Mouse (Mus musculus): ENCODE measurements at regions not wholly inside any gene's neighbourhood (a gene's known extent, or its start where the extent isn't known, plus 50 kb on each side); places are given as distances from the start of the nearest gene placed in this dataset.

GRCm38 (mm10) chr8:103444577-103444976, 656.8 kb upstream of the Cdh5 start:
- no peaks in the 10 kb centered on the region for H3K9me3 ChIP-seq (ENCODE audit: control insufficient read depth, low read length)
- no peak overlapping the region for H3K4me3 ChIP-seq (replicated peaks; ENCODE audit: low read length)
- 62% methylated on average over 7 of the region's 7 CpGs for WGBS
- no peaks in the 10 kb centered on the region for H3K36me3 ChIP-seq (replicated peaks; ENCODE audit: control insufficient read depth, insufficient read depth)
- no peak for ATAC-seq (ENCODE audit: low FRiP score)
- H3K4me1 ChIP-seq (replicated peaks; ENCODE audit: control insufficient read depth, insufficient read depth, low read length), result no peaks in the 10 kb centered on the region
- H3K27me3 ChIP-seq (ENCODE audit: control insufficient read depth, insufficient read depth, low read length), result no peaks in the 10 kb centered on the region
- H3K4me2 ChIP-seq (replicated peaks), result no peak overlapping the region
- H3K9ac ChIP-seq, result no peak overlapping the region
- DNase-seq (ENCODE audit: low spot score), result no peak
- no peak overlapping the region for H3K27ac ChIP-seq

DNA sequence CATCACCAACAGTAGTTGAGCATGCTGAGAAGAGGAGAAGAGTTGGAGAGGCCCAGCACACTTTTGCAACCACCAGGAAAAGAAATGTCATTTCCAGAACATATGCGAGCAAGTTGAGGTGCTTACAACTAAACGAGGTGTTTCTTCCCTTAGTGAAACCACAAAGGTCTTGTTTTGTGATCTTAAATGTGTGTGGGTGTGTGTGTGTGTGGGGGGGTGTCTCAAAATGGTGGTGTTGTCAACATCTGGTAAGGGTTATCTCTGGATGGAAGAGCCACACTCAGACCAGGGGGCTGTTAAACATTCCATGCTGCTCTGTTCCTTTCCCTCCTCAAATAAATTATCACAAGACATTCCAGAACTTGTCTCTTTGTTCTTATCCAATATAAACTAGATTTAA, 656.0 kb upstream of the Cdh5 start:
- Histone ChIP-seq H3K9me3 (ENCODE audit: control insufficient read depth, low read length) (no peaks in the 10 kb centered on the region), H3K4me3 (replicated peaks; ENCODE audit: low read length) (no peak overlapping the region), H3K4me2 (replicated peaks) (no peak overlapping the region), H3K36me3 (replicated peaks; ENCODE audit: control insufficient read depth, insufficient read depth) (no peaks in the 10 kb centered on the region), H3K27ac (no peak overlapping the region), H3K4me1 (replicated peaks; ENCODE audit: control insufficient read depth, insufficient read depth, low read length) (no peaks in the 10 kb centered on the region), H3K9ac (no peak overlapping the region), H3K27me3 (ENCODE audit: control insufficient read depth, insufficient read depth, low read length) (no peaks in the 10 kb centered on the region; the same call in 1 of the 2 replicates)
- DNase-seq (ENCODE audit: low spot score), result no peak
- no peak for ATAC-seq (ENCODE audit: low FRiP score)
- 91% methylated on average over 2 of the region's 2 CpGs for WGBS

DNA sequence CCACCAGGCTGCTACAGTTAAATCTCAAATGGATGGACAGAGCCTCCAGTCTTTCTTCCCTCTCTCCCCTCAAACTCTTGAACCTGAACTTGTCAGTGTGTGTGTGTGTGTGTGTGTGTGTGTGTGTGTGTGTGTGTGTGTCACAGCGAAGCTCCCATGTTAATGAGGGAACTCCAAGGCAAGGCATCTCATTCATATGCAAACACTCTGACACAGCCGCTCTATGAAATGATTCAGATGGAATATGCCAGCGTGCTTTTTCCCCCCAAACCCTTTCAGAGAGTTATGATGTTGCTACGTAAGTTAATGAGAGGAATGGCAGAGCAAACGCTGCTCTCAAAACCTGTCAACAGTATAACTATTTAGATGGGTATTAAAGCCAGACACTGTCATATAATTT, 653.5 kb upstream of the Cdh5 start:
- Histone ChIP-seq H3K9ac (no peak overlapping the region), H3K27ac (no peak overlapping the region), H3K36me3 (replicated peaks; ENCODE audit: control insufficient read depth, insufficient read depth) (no peaks in the 10 kb centered on the region), H3K4me2 (replicated peaks) (no peak overlapping the region), H3K4me1 (replicated peaks; ENCODE audit: control insufficient read depth, insufficient read depth, low read length) (no peaks in the 10 kb centered on the region), H3K4me3 (replicated peaks; ENCODE audit: low read length) (no peak overlapping the region), H3K9me3 (ENCODE audit: control insufficient read depth, low read length) (no peaks in the 10 kb centered on the region), H3K27me3 (ENCODE audit: control insufficient read depth, insufficient read depth, low read length) (no peaks in the 10 kb centered on the region; the same call in 1 of the 2 replicates)
- no peak for DNase-seq (ENCODE audit: low spot score)
- no peak for ATAC-seq (ENCODE audit: low FRiP score)
- WGBS, result 41% methylated on average over 5 of the region's 5 CpGs

- Histone ChIP-seq H3K4me2 (replicated peaks) (no peak overlapping the region), H3K4me3 (replicated peaks; ENCODE audit: low read length) (no peak overlapping the region), H3K4me1 (replicated peaks; ENCODE audit: control insufficient read depth, insufficient read depth, low read length) (no peaks in the 10 kb centered on the region), H3K36me3 (replicated peaks; ENCODE audit: control insufficient read depth, insufficient read depth) (no peaks in the 10 kb centered on the region), H3K9me3 (ENCODE audit: control insufficient read depth, low read length) (no peaks in the 10 kb centered on the region), H3K27ac (no peak overlapping the region), H3K27me3 (ENCODE audit: control insufficient read depth, insufficient read depth, low read length) (no peaks in the 10 kb centered on the region; the same call in 1 of the 2 replicates), H3K9ac (no peak overlapping the region)
- DNase-seq (ENCODE audit: low spot score) (no peak), ATAC-seq (ENCODE audit: low FRiP score) (no peak)
- 59% methylated on average over 5 of the region's 5 CpGs for WGBS
Observed at GRCm38 (mm10) chr8:103451381-103452018, 649.9 kb upstream of the Cdh5 start.

GRCm38 (mm10) chr8:103457176-103457575, 644.2 kb upstream of the Cdh5 start:
- no peak for ATAC-seq (ENCODE audit: low FRiP score)

DNA sequence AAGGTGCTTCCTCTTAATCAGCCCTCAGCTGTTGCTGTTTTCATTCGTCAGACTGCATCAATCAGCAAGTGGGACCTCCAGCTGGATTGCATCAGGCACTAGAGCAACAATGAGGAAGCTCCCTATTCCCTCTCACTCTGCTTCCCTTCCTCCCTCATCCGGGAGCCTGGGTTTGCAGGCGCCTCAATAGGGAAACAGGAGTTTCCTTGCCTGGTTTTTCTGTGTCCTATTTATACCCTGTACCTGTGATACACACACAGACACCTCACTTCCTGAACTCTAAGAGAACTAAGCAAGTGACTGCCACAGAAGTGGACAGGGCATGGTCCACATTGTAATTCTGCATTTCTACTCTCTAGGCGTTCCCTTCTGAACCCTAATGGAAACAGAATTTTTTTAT, 637.9 kb upstream of the Cdh5 start:
- WGBS, result 81% methylated on average over 4 of the region's 4 CpGs
- H3K9ac ChIP-seq, result no peak overlapping the region
- H3K27me3 ChIP-seq (ENCODE audit: control insufficient read depth, insufficient read depth, low read length), result no peaks in the 10 kb centered on the region
- H3K36me3 ChIP-seq (replicated peaks; ENCODE audit: control insufficient read depth, insufficient read depth), result no peaks in the 10 kb centered on the region
- H3K4me2 ChIP-seq (replicated peaks), result no peak overlapping the region
- H3K4me1 ChIP-seq (replicated peaks; ENCODE audit: control insufficient read depth, insufficient read depth, low read length), result no peaks in the 10 kb centered on the region; the same call in 1 of the 2 replicates
- H3K27ac ChIP-seq, result no peak overlapping the region
- H3K9me3 ChIP-seq (ENCODE audit: control insufficient read depth, low read length), result peaks cover 9% of the 10 kb centered on the region; the same call in 1 of the 2 replicates
- no peak overlapping the region for H3K4me3 ChIP-seq (replicated peaks; ENCODE audit: low read length)
- no peak for ATAC-seq (ENCODE audit: low FRiP score)
- DNase-seq (ENCODE audit: low spot score), result no peak

More at GRCm38 (mm10) chr8:103457176-103457575, 644.2 kb upstream of the Cdh5 start:
- no peak overlapping the region for H3K9ac ChIP-seq
- 80% methylated on average over 6 of the region's 6 CpGs for WGBS
- no peaks in the 10 kb centered on the region for H3K36me3 ChIP-seq (replicated peaks; ENCODE audit: control insufficient read depth, insufficient read depth)
- H3K4me1 ChIP-seq (replicated peaks; ENCODE audit: control insufficient read depth, insufficient read depth, low read length), result no peaks in the 10 kb centered on the region
- H3K4me3 ChIP-seq (replicated peaks; ENCODE audit: low read length), result no peak overlapping the region
- no peak overlapping the region for H3K27ac ChIP-seq
- no peaks in the 10 kb centered on the region for H3K27me3 ChIP-seq (ENCODE audit: control insufficient read depth, insufficient read depth, low read length)
- H3K9me3 ChIP-seq (ENCODE audit: control insufficient read depth, low read length), result peaks cover 9% of the 10 kb centered on the region; the same call in 1 of the 2 replicates
- no peak overlapping the region for H3K4me2 ChIP-seq (replicated peaks)
- DNase-seq (ENCODE audit: low spot score), result no peak

DNA sequence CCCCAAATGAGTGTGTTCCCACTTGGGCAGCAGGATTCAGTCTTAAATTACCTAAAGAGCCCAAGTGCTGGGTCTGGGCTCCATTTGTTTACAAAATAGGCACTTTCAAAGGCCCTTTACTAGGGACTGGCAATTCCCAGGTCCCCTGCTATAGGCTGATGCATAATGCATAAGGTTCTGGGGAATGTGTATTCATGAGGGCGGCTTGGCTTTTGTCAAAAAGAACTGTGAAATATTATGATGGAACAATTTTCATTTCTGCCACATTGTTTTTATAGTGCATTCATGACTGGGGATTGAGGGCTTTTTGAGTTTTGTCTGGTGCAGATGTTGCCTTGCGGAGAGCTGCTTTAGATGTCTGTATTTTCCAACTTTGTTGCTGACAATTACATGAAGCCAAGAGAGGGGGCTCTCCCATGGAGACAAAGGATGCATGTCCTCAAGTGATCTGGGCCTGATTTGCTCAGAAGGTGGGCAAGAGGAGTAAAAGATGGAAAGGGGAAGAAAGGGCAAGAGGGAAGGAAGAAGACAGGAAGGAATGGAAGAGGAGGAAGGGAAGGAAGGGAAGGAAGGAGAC, 636.6 kb upstream of the Cdh5 start:
- H3K9me3 ChIP-seq (ENCODE audit: control insufficient read depth, low read length), result peaks cover 9% of the 10 kb centered on the region; the same call in 1 of the 2 replicates
- H3K27me3 ChIP-seq (ENCODE audit: control insufficient read depth, insufficient read depth, low read length), result no peaks in the 10 kb centered on the region
- no peaks in the 10 kb centered on the region; the same call in 1 of the 2 replicates for H3K4me1 ChIP-seq (replicated peaks; ENCODE audit: control insufficient read depth, insufficient read depth, low read length)
- no peak overlapping the region for H3K27ac ChIP-seq
- no peak overlapping the region for H3K9ac ChIP-seq
- no peak overlapping the region for H3K4me2 ChIP-seq (replicated peaks)
- peak; percentile 66; the same call in 1 of the 2 replicates for ATAC-seq (ENCODE audit: low FRiP score)
- no peaks in the 10 kb centered on the region for H3K36me3 ChIP-seq (replicated peaks; ENCODE audit: control insufficient read depth, insufficient read depth)
- 35% methylated on average over 2 of the region's 2 CpGs for WGBS
- H3K4me3 ChIP-seq (replicated peaks; ENCODE audit: low read length), result no peak overlapping the region
- no peak for DNase-seq (ENCODE audit: low spot score)

DNA sequence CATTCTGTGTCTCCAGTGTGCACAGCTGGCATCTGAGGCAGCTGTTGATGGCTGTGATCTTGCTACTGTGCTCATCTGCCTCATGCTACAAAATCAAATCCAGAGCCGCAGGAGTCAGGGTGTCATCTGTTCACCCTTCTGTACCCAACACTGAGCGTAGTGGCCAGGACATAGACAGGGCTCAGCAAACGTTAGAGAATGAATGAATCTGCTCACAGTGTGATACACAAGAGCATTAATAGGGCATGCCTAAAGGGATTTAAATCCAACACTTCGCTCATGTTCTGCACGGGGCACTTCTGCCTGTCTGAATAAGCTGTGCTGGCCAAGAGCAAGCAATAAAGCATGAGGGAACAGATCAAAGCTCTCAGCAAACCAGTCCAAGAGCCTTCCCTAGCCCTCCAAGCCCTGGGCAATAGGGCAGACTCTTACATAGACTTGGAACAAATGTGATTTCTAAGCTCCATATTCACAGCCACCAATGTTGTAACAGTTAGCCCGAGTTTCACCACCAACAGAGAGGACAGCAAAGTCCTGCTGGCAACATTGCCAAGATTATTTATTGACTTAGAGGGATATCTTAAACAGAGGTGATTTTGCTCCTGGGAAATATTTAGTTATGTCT, 633.8 kb upstream of the Cdh5 start:
- DNase-seq (ENCODE audit: low spot score), result no peak
- Histone ChIP-seq H3K4me2 (replicated peaks) (no peak overlapping the region), H3K9me3 (ENCODE audit: control insufficient read depth, low read length) (no peaks in the 10 kb centered on the region), H3K4me3 (replicated peaks; ENCODE audit: low read length) (no peak overlapping the region), H3K27me3 (ENCODE audit: control insufficient read depth, insufficient read depth, low read length) (no peaks in the 10 kb centered on the region), H3K36me3 (replicated peaks; ENCODE audit: control insufficient read depth, insufficient read depth) (no peaks in the 10 kb centered on the region), H3K9ac (no peak overlapping the region), H3K4me1 (replicated peaks; ENCODE audit: control insufficient read depth, insufficient read depth, low read length) (no peaks in the 10 kb centered on the region; the same call in 1 of the 2 replicates), H3K27ac (no peak overlapping the region)
- WGBS, result 58% methylated on average over 6 of the region's 6 CpGs
- no peak for ATAC-seq (ENCODE audit: low FRiP score)

GRCm38 (mm10) chr8:103469049-103469448, 632.4 kb upstream of the Cdh5 start:
- no peaks in the 10 kb centered on the region for H3K27me3 ChIP-seq (ENCODE audit: control insufficient read depth, insufficient read depth, low read length)
- no peak overlapping the region for H3K9ac ChIP-seq
- WGBS, result 64% methylated on average over 1 of the region's 1 CpGs
- H3K4me2 ChIP-seq (replicated peaks), result no peak overlapping the region
- H3K4me3 ChIP-seq (replicated peaks; ENCODE audit: low read length), result no peak overlapping the region
- no peaks in the 10 kb centered on the region for H3K9me3 ChIP-seq (ENCODE audit: control insufficient read depth, low read length)
- H3K4me1 ChIP-seq (replicated peaks; ENCODE audit: control insufficient read depth, insufficient read depth, low read length), result no peaks in the 10 kb centered on the region; the same call in 1 of the 2 replicates
- ATAC-seq (ENCODE audit: low FRiP score) (no peak), DNase-seq (ENCODE audit: low spot score) (no peak)
- no peaks in the 10 kb centered on the region for H3K36me3 ChIP-seq (replicated peaks; ENCODE audit: control insufficient read depth, insufficient read depth)
- no peak overlapping the region for H3K27ac ChIP-seq

Measured in hindbrain, embryonic 14.5 days (tissue).